Mouse (Mus musculus) bone marrow macrophage, adult 2 months (primary cell): ENCODE measurements around the gene Sema3f. TPM values are rescaled to one million over a fixed set of nuclear protein-coding genes. Genes with fewer than 3 reads are reported as not detected.

Experiments
- H3K27ac ChIP-seq: 2 replicates; pipeline ENCODE4 v1.5.1; 2012; ENCODE audit warnings: low read depth, low read length; ENCODE audit not compliant: insufficient read depth
- H3K4me1 ChIP-seq: 2 replicates; pipeline ENCODE4 v1.6.1; 2012; ENCODE audit warnings: low read length; ENCODE audit not compliant: control insufficient read depth, insufficient read depth
- H3K4me3 ChIP-seq: 2 replicates; pipeline ENCODE4 v1.5.1; 2012; ENCODE audit warnings: mild to moderate bottlenecking, low read length, moderate library complexity; ENCODE audit not compliant: insufficient read depth
- CTCF ChIP-seq: IDR thresholded peaks from 2 replicates; pipeline ENCODE4 v1.5.1; 2012; ENCODE audit warnings: low read depth, mild to moderate bottlenecking, low read length, moderate library complexity
- POLR2A ChIP-seq: IDR thresholded peaks from 2 replicates; pipeline ENCODE4 v1.6.1; 2012; ENCODE audit warnings: mild to moderate bottlenecking, low read depth, low read length, borderline replicate concordance
- polyA plus RNA-seq: library from polyadenylated mRNA; stranded (reverse); fragments of >200 nt; gene quantifications from 2 replicates; pipeline ENCODE4 v1.2.4, GENCODE M21; 2012; ENCODE audit not compliant: missing spikeins, insufficient read depth, insufficient read length

The Sema3f gene
- polyA plus RNA-seq, result not detected in 2 replicates

- Histone ChIP-seq H3K4me1 (peaks cover 15% of the 10 kb centered on the region), H3K27ac (no peak within 1 kb of the TSS), H3K4me3 (peak within 1 kb of the TSS; percentile 58)
- no peak for TF ChIP-seq CTCF
- no peak for TF ChIP-seq POLR2A
These were observed at the start of gene Sema3f for GRCm38 (mm10) chr9:107709697-107710483. Gene Sema3f, minus strand, starts transcription at chr9:107710475.

DNA sequence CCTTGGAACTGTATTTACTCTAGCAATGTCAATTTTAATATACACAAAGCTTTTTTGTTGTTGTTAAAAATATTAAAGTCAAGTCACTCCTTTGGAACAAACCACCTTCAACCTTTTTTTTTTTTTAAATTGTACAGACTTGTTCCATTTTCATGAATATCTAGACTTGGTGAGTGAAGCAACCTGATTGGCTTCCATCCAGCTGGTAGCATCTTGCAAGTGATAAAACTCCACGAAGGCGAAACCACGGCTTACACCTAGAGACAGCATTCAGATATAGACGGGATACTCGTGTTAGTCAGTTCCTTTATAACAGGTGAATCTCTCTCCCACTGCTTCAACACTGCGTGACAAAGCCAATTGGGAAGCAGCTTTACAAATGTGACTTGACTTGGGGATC lies 49.3 kb upstream of the Sema3f start:
- TF ChIP-seq POLR2A (no peak), CTCF (no peak)
- Histone ChIP-seq H3K27ac (no peak overlapping the region), H3K4me1 (no peaks in the 10 kb centered on the region), H3K4me3 (no peak overlapping the region)

DNA sequence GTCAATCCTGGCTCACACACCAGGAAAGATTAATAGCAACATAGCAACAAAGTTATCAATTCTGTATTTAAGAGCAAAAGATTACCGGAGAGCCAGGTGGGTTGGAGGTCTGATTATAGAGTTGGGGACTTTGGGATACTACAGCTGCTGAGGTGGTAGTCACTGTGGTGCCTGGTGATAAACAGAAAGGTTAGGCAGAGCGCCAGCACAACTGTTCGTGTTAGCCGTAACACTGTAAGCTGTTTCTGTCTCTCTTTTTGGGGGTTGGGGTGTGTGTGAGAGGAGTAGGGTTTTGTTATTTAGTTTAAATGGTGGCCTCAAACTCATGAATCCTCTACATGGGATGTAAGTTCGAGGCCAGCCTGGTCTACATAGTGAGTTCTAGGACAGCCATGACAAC lies 40.1 kb upstream of the Sema3f start:
- Histone ChIP-seq H3K27ac (no peak overlapping the region), H3K4me3 (no peak overlapping the region), H3K4me1 (peaks cover 19% of the 10 kb centered on the region)
- no peak for TF ChIP-seq CTCF

DNA sequence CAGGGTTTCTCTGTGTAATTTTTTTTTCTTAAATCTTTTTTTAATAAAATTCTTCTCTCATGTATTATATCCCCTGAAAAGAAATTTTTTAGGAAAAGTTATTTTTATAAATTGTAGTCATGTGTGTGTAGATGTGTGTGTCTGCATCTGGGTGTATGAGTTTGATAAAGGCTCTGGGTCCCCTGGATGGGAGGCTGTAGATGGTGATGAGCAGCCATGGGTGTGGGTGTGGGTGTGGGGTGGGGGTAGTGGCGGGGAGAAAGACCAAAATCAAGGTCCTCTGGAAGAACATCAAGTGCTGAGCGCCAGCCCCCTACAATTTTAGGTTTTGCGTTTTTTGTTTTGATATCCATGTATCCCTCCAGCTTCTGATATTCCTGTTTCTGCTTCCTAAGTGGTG lies 37.8 kb upstream of the Sema3f start:
- TF ChIP-seq POLR2A (no peak), CTCF (no peak)
- peaks cover 38% of the 10 kb centered on the region for H3K4me1 ChIP-seq
- H3K4me3 ChIP-seq, result no peak overlapping the region
- H3K27ac ChIP-seq, result peak overlapping the region; percentile 55

DNA sequence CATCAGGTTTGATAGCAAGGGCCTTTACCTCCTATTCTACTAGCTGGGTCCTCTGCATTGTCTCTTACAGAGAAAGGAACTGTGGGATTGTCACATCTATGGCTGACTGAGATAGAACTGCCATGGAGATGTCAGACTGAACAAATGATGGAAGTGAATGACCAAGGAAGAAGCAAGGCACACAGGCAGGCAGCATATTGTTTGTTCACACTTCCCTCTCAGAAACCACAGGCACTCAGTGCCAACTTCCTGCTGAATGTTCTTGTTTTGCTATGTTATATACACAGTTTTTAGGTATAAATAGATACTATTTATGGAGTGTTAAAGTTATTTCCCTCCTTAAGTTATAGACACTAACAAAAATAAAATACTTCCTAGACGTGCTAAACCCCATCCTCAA lies 37.0 kb upstream of the Sema3f start:
- H3K4me3 ChIP-seq, result no peak overlapping the region
- TF ChIP-seq CTCF (no peak), POLR2A (no peak)
- H3K27ac ChIP-seq, result peak overlapping the region; percentile 78
- peaks cover 38% of the 10 kb centered on the region for H3K4me1 ChIP-seq

- no peak for TF ChIP-seq CTCF
- no peak for TF ChIP-seq POLR2A
- Histone ChIP-seq H3K4me3 (no peak overlapping the region), H3K27ac (peak overlapping the region; percentile 78), H3K4me1 (peaks cover 38% of the 10 kb centered on the region)
These were observed 36.4 kb upstream of the Sema3f start for GRCm38 (mm10) chr9:107746679-107747078.

DNA sequence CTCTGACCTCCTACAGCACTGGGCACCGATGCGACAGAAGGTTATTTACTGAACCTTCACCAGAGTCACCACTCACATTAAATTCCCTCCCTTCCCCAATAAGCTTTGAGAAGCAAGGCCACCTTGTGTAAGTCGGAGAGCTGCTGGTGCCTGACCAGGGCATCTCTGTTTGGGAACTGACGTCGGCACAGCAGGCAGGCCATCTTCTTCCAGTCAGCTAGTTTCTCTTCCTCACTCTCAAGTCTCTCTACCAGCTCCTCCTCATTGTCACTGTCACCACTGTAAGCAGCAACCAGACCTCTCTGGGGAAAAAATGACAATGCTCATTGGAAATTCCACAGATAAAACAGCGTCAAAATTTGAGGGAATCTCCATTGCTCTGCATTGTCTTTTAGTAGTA lies 33.8 kb upstream of the Sema3f start:
- peak overlapping the region; percentile 64 for H3K27ac ChIP-seq
- no peak for TF ChIP-seq CTCF
- no peak for TF ChIP-seq POLR2A
- H3K4me1 ChIP-seq, result peaks cover 36% of the 10 kb centered on the region
- no peak overlapping the region for H3K4me3 ChIP-seq

- Histone ChIP-seq H3K4me1 (peaks cover 6% of the 10 kb centered on the region), H3K27ac (no peak overlapping the region), H3K4me3 (no peak overlapping the region)
- TF ChIP-seq CTCF (0 out of 2 replicates have a peak, but pooled peaks have one; percentile 35), POLR2A (no peak)
These were observed 28.5 kb upstream of the Sema3f start for GRCm38 (mm10) chr9:107738841-107739202.

- Histone ChIP-seq H3K4me3 (no peak overlapping the region), H3K4me1 (peaks cover under 1% of the 10 kb centered on the region; the same call in 1 of the 2 replicates), H3K27ac (no peak overlapping the region)
- TF ChIP-seq POLR2A (no peak), CTCF (peak; percentile 92)
These were observed 28.0 kb upstream of the Sema3f start for GRCm38 (mm10) chr9:107738020-107738840.

DNA sequence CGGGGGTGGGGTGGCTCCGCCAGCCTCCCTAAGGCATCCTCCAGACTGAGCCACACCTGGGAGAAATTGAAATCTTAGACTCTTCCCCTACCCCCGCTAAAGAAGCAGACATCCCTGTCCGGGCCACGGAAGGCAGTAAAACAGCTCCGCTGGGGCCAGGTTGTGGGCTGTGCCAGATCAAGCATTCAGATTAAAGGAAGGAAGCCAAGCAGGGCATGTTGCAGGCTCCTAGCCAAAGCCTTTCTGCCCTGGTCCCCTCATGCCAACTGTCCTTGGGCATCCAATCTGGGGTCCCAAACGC lies 25.9 kb upstream of the Sema3f start:
- no peak overlapping the region for H3K4me3 ChIP-seq

More for the DNA sequence above, 25.9 kb upstream of the Sema3f start:
- no peaks in the 10 kb centered on the region for H3K4me1 ChIP-seq
- TF ChIP-seq POLR2A (no peak), CTCF (no peak)
- no peak overlapping the region for H3K27ac ChIP-seq
